Mouse (Mus musculus) bone marrow, adult 2 months (tissue): ENCODE results near the gene Necab3. TPM values are rescaled to one million over a fixed set of nuclear protein-coding genes. Genes with fewer than 3 reads are reported as not detected.

Experiments used
- H3K27ac ChIP-seq: fragments of 200-500 bp; 2 replicates; pipeline ENCODE4 v1.5.1; 2012; ENCODE audit warnings: low read depth, mild to moderate bottlenecking, control low read depth, inconsistent platforms, low read length; ENCODE audit not compliant: control insufficient read depth, poor library complexity, insufficient read depth
- H3K4me1 ChIP-seq: fragments of 200-500 bp; 2 replicates; pipeline ENCODE4 v1.6.1; 2011; ENCODE audit warnings: low read length; ENCODE audit not compliant: control insufficient read depth, insufficient read depth
- H3K4me3 ChIP-seq: fragments of 200-500 bp; replicated peaks from 2 replicates; pipeline ENCODE3; 2011; ENCODE audit warnings: mild to moderate bottlenecking, low read depth, low read length, control low read depth; ENCODE audit not compliant: control insufficient read depth
- CTCF ChIP-seq: fragments of 200-500 bp; IDR thresholded peaks from 2 replicates; pipeline ENCODE4 v1.5.1; 2011; ENCODE audit warnings: low read length, control low read depth; ENCODE audit not compliant: control insufficient read depth, insufficient read depth
- POLR2A ChIP-seq: fragments of 200-500 bp; IDR thresholded peaks from 2 replicates; pipeline ENCODE4 v1.6.1; 2011; ENCODE audit warnings: low read depth, mild to moderate bottlenecking, control low read depth, low read length, borderline replicate concordance; ENCODE audit not compliant: control insufficient read depth
- WGBS: fragments of 180-500 bp; shearing (Covaris S2); methylation state at CpG from one replicate; pipeline ENCODE4 v1.1.7; 2018; 5-methylcytosine and 5-hydroxymethylcytosine counted together
- polyA plus RNA-seq: library from polyadenylated mRNA; stranded (reverse); fragments of >200 nt; gene quantifications from 2 replicates; pipeline ENCODE4 v1.2.4, GENCODE M21; 2011; ENCODE audit warnings: low replicate concordance; ENCODE audit not compliant: missing spikeins, insufficient read depth, insufficient read length

Necab3 gene
- polyA plus RNA-seq, 1 experiment = 5.3 TPM

GRCm38 (mm10) chr2:154500758-154501157, 57.9 kb downstream of the Necab3 start:
- TF ChIP-seq POLR2A = no peak
- no peak for TF ChIP-seq CTCF
- Histone ChIP-seq H3K27ac (no peak overlapping the region), H3K4me1 (no peaks in the 10 kb centered on the region), H3K4me3 (no peak overlapping the region)
- 87% methylated on average over 3 of the region's 3 CpGs for WGBS

GRCm38 (mm10) chr2:154499717-154500247, 58.9 kb downstream of the Necab3 start:
- no peak for TF ChIP-seq CTCF
- no peak for TF ChIP-seq POLR2A
- H3K27ac ChIP-seq = no peak overlapping the region
- H3K4me1 ChIP-seq = no peaks in the 10 kb centered on the region
- WGBS = 79% methylated on average over 2 of the region's 2 CpGs
- H3K4me3 ChIP-seq = no peak overlapping the region

- Histone ChIP-seq H3K4me1 (no peaks in the 10 kb centered on the region), H3K27ac (no peak overlapping the region), H3K4me3 (no peak overlapping the region)
- TF ChIP-seq CTCF (no peak), POLR2A (no peak)
- WGBS = 58% methylated on average over 5 of the region's 5 CpGs
Observed at GRCm38 (mm10) chr2:154498571-154498970, 60.1 kb downstream of the Necab3 start.

- no peaks in the 10 kb centered on the region for H3K4me1 ChIP-seq
- 77% methylated on average over 4 of the region's 4 CpGs for WGBS
- TF ChIP-seq CTCF = no peak
- TF ChIP-seq POLR2A = no peak
- H3K27ac ChIP-seq = no peak overlapping the region
- no peak overlapping the region for H3K4me3 ChIP-seq
Observed at GRCm38 (mm10) chr2:154495021-154495420, 63.7 kb downstream of the Necab3 start.

Other genes starting within 250 kb of the Necab3 start
- gene Cdk5rap1, start 185.9 kb downstream of the Necab3 start, polyA plus RNA-seq = 4.4 and 16.3 TPM in 2 replicates
- 3.3 and 3.6 TPM in 2 replicates for gene Snta1, start 150.8 kb downstream of the Necab3 start, polyA plus RNA-seq
- 6.7 and 16.4 TPM in 2 replicates for gene Cbfa2t2, start 122.4 kb downstream of the Necab3 start, polyA plus RNA-seq
- not detected in 2 replicates for gene 1700003F12Rik, start 11.8 kb downstream of the Necab3 start, polyA plus RNA-seq
- gene Actl10, start 7.1 kb downstream of the Necab3 start, polyA plus RNA-seq = not detected in 2 replicates
- gene E2f1, start 11.0 kb upstream of the Necab3 start, polyA plus RNA-seq = 49.6 and 63.0 TPM in 2 replicates
- gene Pxmp4, start 44.8 kb upstream of the Necab3 start, polyA plus RNA-seq = 11.3 and 12.1 TPM in 2 replicates
- 1.8 and 2.6 TPM in 2 replicates for gene Zfp341, start 54.4 kb upstream of the Necab3 start, polyA plus RNA-seq
- gene 4930519P11Rik, start 54.5 kb upstream of the Necab3 start, polyA plus RNA-seq = not detected in 2 replicates
- gene Chmp4b, start 92.8 kb upstream of the Necab3 start, polyA plus RNA-seq = 132 and 162 TPM in 2 replicates
- gene Gm14214, start 211.1 kb upstream of the Necab3 start, polyA plus RNA-seq = not detected in 2 replicates
- gene Raly, start 232.2 kb upstream of the Necab3 start, polyA plus RNA-seq = 97.9 and 104 TPM in 2 replicates
- gene a, start 232.5 kb upstream of the Necab3 start, polyA plus RNA-seq = not detected in 2 replicates